Mouse (Mus musculus): ENCODE measurements at regions not wholly inside any gene's neighbourhood (a gene's known extent, or its start where the extent isn't known, plus 50 kb on each side); places are given as distances from the start of the nearest gene placed in this dataset.

DNA sequence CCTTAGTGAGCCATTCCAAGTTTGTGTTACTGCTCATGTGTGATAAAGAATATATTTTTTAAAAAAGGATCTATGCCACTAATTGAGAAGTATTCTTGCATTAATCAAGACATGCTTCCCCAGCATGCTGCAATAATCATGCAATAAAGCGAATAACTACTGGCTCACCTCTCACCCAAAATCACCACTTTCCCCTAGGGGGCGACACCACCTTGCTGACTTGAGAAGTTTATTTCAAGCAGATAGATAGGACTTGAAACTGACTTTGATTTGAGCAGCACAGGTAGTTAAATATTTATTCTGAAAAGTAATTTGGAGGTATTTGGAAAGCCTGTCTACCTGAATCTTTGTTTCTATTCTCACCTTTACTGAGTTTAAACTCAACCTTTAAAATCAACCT is 320.1 kb upstream of the Tmem229a start:
- Histone ChIP-seq H3K36me3 (ENCODE audit: control insufficient read depth, insufficient read depth) (no peaks in the 10 kb centered on the region), H3K9ac (ENCODE audit: low read depth, low read length) (no peak overlapping the region), H3K27me3 (ENCODE audit: control insufficient read depth, insufficient read depth, low read depth, low read length) (no peaks in the 10 kb centered on the region), H3K4me3 (ENCODE audit: low read depth, low read length) (no peak overlapping the region), H3K9me3 (replicated peaks; ENCODE audit: control insufficient read depth, low read length) (no peaks in the 10 kb centered on the region), H3K4me2 (ENCODE audit: low read depth, low read length) (no peak overlapping the region), H3K27ac (ENCODE audit: low read length) (no peak overlapping the region), H3K4me1 (ENCODE audit: control insufficient read depth, low read depth, low read length) (no peaks in the 10 kb centered on the region)
- WGBS (ENCODE audit: insufficient replicate concordance) = 36% methylated on average over 2 of the region's 2 CpGs
- ATAC-seq (ENCODE audit: low read depth) = no peak

DNA sequence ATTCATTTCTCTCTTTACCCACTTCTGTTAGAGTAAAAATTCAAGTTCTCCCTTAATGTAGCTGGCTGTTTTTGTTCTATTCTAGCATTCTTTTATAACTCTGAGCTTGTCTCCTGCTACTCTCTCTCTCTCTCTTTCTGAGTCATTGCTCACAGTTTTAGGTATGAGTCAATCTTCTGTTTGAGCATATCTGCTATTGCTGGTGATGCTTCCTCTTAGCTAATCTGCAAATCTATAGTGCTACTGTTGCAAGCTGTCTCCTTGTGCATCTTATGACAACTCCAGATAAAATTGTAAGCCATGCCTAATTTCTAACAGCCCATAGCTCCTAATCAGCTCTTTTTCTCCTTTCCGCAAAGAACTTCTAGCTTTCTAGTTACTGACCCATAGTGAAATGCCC is 304.5 kb upstream of the Tmem229a start:
- H3K9ac ChIP-seq (ENCODE audit: low read depth, low read length) = no peak overlapping the region
- no peaks in the 10 kb centered on the region for H3K4me1 ChIP-seq (ENCODE audit: control insufficient read depth, low read depth, low read length)
- no peak overlapping the region for H3K4me2 ChIP-seq (ENCODE audit: low read depth, low read length)
- H3K36me3 ChIP-seq (ENCODE audit: control insufficient read depth, insufficient read depth) = no peaks in the 10 kb centered on the region
- H3K27me3 ChIP-seq (ENCODE audit: control insufficient read depth, insufficient read depth, low read depth, low read length) = no peaks in the 10 kb centered on the region
- 66% methylated on average over 1 of the region's 1 CpGs for WGBS (ENCODE audit: insufficient replicate concordance)
- no peak overlapping the region for H3K27ac ChIP-seq (ENCODE audit: low read length)
- no peak for ATAC-seq (ENCODE audit: low read depth)
- H3K9me3 ChIP-seq (replicated peaks; ENCODE audit: control insufficient read depth, low read length) = no peaks in the 10 kb centered on the region
- no peak overlapping the region for H3K4me3 ChIP-seq (ENCODE audit: low read depth, low read length)

DNA sequence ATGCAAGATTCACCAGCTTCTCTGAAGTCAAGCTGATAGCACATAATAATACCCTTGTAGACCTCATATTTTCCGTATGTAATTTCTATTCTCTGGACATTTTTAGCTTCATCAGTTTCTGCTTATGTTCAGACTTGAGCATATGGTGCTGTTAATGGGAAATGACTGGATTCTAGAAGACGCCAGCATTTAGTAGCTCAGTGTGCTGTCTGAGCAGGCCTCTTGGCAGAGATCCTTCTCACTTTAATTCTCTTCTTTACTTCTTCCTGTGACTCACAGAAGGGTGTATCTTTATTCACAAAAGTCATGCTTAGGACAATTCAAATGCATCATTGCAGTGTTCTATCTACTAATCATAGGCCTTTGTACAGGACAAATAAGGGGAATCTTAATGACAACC is 299.7 kb upstream of the Tmem229a start:
- Histone ChIP-seq H3K4me1 (ENCODE audit: control insufficient read depth, low read depth, low read length) (no peaks in the 10 kb centered on the region), H3K9me3 (replicated peaks; ENCODE audit: control insufficient read depth, low read length) (no peaks in the 10 kb centered on the region), H3K36me3 (ENCODE audit: control insufficient read depth, insufficient read depth) (no peaks in the 10 kb centered on the region), H3K27ac (ENCODE audit: low read length) (no peak overlapping the region), H3K4me3 (ENCODE audit: low read depth, low read length) (no peak overlapping the region), H3K27me3 (ENCODE audit: control insufficient read depth, insufficient read depth, low read depth, low read length) (no peaks in the 10 kb centered on the region), H3K9ac (ENCODE audit: low read depth, low read length) (no peak overlapping the region), H3K4me2 (ENCODE audit: low read depth, low read length) (no peak overlapping the region)
- ATAC-seq (ENCODE audit: low read depth) = no peak
- WGBS (ENCODE audit: insufficient replicate concordance) = 53% methylated on average over 2 of the region's 2 CpGs

DNA sequence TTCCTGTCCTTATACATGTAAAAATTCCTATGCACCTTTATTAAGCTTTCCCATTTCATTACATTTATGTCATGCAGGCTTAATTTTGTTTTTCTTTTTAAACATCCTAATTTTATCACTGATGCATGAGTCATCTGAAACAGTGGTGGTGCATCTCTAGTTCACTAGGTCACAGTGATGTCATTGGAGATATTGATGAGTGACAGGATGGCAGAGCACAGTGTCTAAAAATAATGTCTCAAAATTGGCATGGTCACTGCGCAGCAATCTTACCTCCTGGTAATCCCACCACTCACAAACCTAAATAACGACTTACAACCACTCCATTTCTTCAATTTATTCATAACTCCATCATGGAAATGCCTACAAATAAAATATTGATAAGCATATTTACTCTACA is 280.9 kb upstream of the Tmem229a start:
- no peak overlapping the region for H3K4me3 ChIP-seq (ENCODE audit: low read depth, low read length)
- WGBS (ENCODE audit: insufficient replicate concordance) = 51% methylated on average over 2 of the region's 2 CpGs
- H3K27ac ChIP-seq (ENCODE audit: low read length) = no peak overlapping the region
- no peak overlapping the region for H3K9ac ChIP-seq (ENCODE audit: low read depth, low read length)
- H3K4me2 ChIP-seq (ENCODE audit: low read depth, low read length) = no peak overlapping the region
- H3K36me3 ChIP-seq (ENCODE audit: control insufficient read depth, insufficient read depth) = no peaks in the 10 kb centered on the region
- no peaks in the 10 kb centered on the region for H3K4me1 ChIP-seq (ENCODE audit: control insufficient read depth, low read depth, low read length)
- no peaks in the 10 kb centered on the region for H3K9me3 ChIP-seq (replicated peaks; ENCODE audit: control insufficient read depth, low read length)
- ATAC-seq (ENCODE audit: low read depth) = no peak
- H3K27me3 ChIP-seq (ENCODE audit: control insufficient read depth, insufficient read depth, low read depth, low read length) = no peaks in the 10 kb centered on the region

DNA sequence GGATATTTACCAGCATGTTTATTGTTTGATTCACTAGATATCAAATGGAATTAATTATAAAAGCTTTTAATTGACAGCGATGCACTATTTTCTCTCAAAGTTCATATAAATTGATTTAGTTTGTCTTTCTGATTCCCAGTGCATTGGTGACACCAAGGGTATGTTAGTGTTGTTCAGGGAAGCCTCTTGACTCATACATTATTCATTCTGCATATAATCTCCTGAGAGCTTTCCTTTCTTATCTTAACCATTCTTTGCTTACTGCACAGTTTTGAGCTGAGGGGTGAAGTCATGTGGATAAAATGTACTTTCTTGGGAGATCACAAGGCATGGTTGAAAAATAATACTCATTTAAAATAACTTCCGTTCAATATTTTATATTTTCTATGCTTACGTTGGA is 280.5 kb upstream of the Tmem229a start:
- no peak overlapping the region for H3K4me3 ChIP-seq (ENCODE audit: low read depth, low read length)
- no peaks in the 10 kb centered on the region for H3K4me1 ChIP-seq (ENCODE audit: control insufficient read depth, low read depth, low read length)
- no peaks in the 10 kb centered on the region for H3K9me3 ChIP-seq (replicated peaks; ENCODE audit: control insufficient read depth, low read length)
- H3K27ac ChIP-seq (ENCODE audit: low read length) = no peak overlapping the region
- ATAC-seq (ENCODE audit: low read depth) = no peak
- 72% methylated on average over 3 of the region's 3 CpGs for WGBS (ENCODE audit: insufficient replicate concordance)
- H3K4me2 ChIP-seq (ENCODE audit: low read depth, low read length) = no peak overlapping the region
- no peaks in the 10 kb centered on the region for H3K36me3 ChIP-seq (ENCODE audit: control insufficient read depth, insufficient read depth)
- H3K9ac ChIP-seq (ENCODE audit: low read depth, low read length) = no peak overlapping the region
- H3K27me3 ChIP-seq (ENCODE audit: control insufficient read depth, insufficient read depth, low read depth, low read length) = no peaks in the 10 kb centered on the region
